Mouse (Mus musculus): Measurements from ENCODE around the gene Ccdc126. TPM values are rescaled to one million over a fixed set of nuclear protein-coding genes. Genes with fewer than 3 reads are reported as not detected.

Gene Ccdc126
- polyA plus RNA-seq, 1 experiment from 2014 or later: 7.0 TPM

GRCm38 (mm10) chr6:49367159-49368054, 48.3 kb downstream of the Ccdc126 start, which contains the start of gene Fam221a:
Gene Fam221a (plus strand): TSS chr6:49367739.
- H3K9ac ChIP-seq (ENCODE audit: low read length): peak within 1 kb of the TSS; percentile 71
- H3K36me3 ChIP-seq (ENCODE audit: control insufficient read depth, insufficient read depth, low read length): no peaks in the 10 kb centered on the region
- WGBS: 3% methylated on average over 46 of the region's 49 CpGs
- H3K27me3 ChIP-seq (ENCODE audit: control insufficient read depth, insufficient read depth, low read length): no peaks in the 10 kb centered on the region
- no peak within 1 kb of the TSS for H3K27ac ChIP-seq (ENCODE audit: low read depth, low read length)
- DNase-seq (ENCODE audit: low spot score) (peak; percentile 94), ATAC-seq (ENCODE audit: insufficient read depth, low FRiP score, low TSS enrichment) (peak; percentile 99)
- H3K4me3 ChIP-seq (ENCODE audit: low read depth, low read length): peak within 1 kb of the TSS; percentile 53
- H3K4me1 ChIP-seq (ENCODE audit: control insufficient read depth, insufficient read depth, low read length): no peaks in the 10 kb centered on the region; the same call in 1 of the 2 replicates
- H3K4me2 ChIP-seq (ENCODE audit: low read depth): peak within 1 kb of the TSS; percentile 81
- no peaks in the 10 kb centered on the region for H3K9me3 ChIP-seq (ENCODE audit: control insufficient read depth, low read length)

DNA sequence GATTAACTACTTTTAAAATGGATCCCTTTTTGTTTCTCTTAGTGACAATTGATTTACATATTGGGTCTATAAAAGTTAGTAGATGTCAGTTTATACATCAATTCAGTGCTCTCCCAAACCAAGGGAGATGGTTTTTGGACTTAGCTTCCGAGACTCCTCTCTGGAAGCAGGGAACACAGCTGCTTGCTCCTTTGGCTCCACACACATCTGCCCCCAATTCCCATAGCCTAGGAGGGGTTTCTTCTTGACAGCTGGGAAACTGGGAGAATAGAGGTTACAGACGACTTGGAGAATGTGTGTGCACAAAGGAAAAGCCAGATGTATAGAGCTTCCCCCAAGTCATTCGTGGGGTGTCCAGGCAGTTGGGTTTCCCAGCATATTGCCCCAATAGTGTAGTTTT, 49.1 kb downstream of the Ccdc126 start:
- 43% methylated on average over 3 of the region's 3 CpGs for WGBS
- H3K4me3 ChIP-seq (ENCODE audit: low read depth, low read length): peak overlapping the region; percentile 53
- no peaks in the 10 kb centered on the region for H3K36me3 ChIP-seq (ENCODE audit: control insufficient read depth, insufficient read depth, low read length)
- H3K27me3 ChIP-seq (ENCODE audit: control insufficient read depth, insufficient read depth, low read length): no peaks in the 10 kb centered on the region
- H3K9ac ChIP-seq (ENCODE audit: low read length): no peak overlapping the region
- H3K4me2 ChIP-seq (ENCODE audit: low read depth): peak overlapping the region; percentile 81
- no peak overlapping the region for H3K27ac ChIP-seq (ENCODE audit: low read depth, low read length)
- DNase-seq (ENCODE audit: low spot score) (no peak), ATAC-seq (ENCODE audit: insufficient read depth, low FRiP score, low TSS enrichment) (no peak)
- H3K9me3 ChIP-seq (ENCODE audit: control insufficient read depth, low read length): no peaks in the 10 kb centered on the region
- no peaks in the 10 kb centered on the region; the same call in 1 of the 2 replicates for H3K4me1 ChIP-seq (ENCODE audit: control insufficient read depth, insufficient read depth, low read length)

DNA sequence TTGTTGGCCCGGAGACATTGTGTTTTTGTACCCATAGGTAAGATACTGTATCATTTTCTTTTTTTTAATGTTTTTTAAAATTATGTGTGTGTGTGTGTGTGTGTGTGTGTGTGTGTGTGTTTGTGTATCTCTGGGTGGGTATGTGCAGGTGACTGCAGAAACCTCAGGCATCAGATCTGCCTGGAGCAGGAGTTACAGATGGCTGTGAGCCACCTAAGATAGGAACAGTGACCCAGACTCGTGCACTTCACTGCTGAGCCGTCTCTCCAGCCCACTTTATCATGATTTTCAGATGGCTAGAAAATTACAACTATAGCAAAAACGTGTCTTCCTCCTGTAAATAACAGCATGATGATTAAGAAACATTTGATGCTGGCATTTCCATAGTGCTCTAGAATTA, 53.6 kb downstream of the Ccdc126 start:
- ATAC-seq (ENCODE audit: insufficient read depth, low FRiP score, low TSS enrichment) (no peak), DNase-seq (ENCODE audit: low spot score) (no peak)
- Histone ChIP-seq H3K9me3 (ENCODE audit: control insufficient read depth, low read length) (no peaks in the 10 kb centered on the region), H3K36me3 (ENCODE audit: control insufficient read depth, insufficient read depth, low read length) (no peaks in the 10 kb centered on the region), H3K9ac (ENCODE audit: low read length) (no peak overlapping the region), H3K27ac (ENCODE audit: low read depth, low read length) (no peak overlapping the region), H3K27me3 (ENCODE audit: control insufficient read depth, insufficient read depth, low read length) (no peaks in the 10 kb centered on the region), H3K4me2 (ENCODE audit: low read depth) (no peak overlapping the region), H3K4me3 (ENCODE audit: low read depth, low read length) (no peak overlapping the region), H3K4me1 (ENCODE audit: control insufficient read depth, insufficient read depth, low read length) (no peaks in the 10 kb centered on the region; the same call in 1 of the 2 replicates)
- WGBS: 85% methylated on average over 4 of the region's 4 CpGs

GRCm38 (mm10) chr6:49373943-49374342, 54.9 kb downstream of the Ccdc126 start:
- H3K27me3 ChIP-seq (ENCODE audit: control insufficient read depth, insufficient read depth, low read length): no peaks in the 10 kb centered on the region
- H3K4me3 ChIP-seq (ENCODE audit: low read depth, low read length): no peak overlapping the region
- H3K9me3 ChIP-seq (ENCODE audit: control insufficient read depth, low read length): no peaks in the 10 kb centered on the region
- no peak for ATAC-seq (ENCODE audit: insufficient read depth, low FRiP score, low TSS enrichment)
- 76% methylated on average over 2 of the region's 2 CpGs for WGBS
- no peak for DNase-seq (ENCODE audit: low spot score)
- H3K27ac ChIP-seq (ENCODE audit: low read depth, low read length): no peak overlapping the region
- H3K4me2 ChIP-seq (ENCODE audit: low read depth): no peak overlapping the region
- H3K36me3 ChIP-seq (ENCODE audit: control insufficient read depth, insufficient read depth, low read length): no peaks in the 10 kb centered on the region
- H3K9ac ChIP-seq (ENCODE audit: low read length): no peak overlapping the region
- no peaks in the 10 kb centered on the region for H3K4me1 ChIP-seq (ENCODE audit: control insufficient read depth, insufficient read depth, low read length)

DNA sequence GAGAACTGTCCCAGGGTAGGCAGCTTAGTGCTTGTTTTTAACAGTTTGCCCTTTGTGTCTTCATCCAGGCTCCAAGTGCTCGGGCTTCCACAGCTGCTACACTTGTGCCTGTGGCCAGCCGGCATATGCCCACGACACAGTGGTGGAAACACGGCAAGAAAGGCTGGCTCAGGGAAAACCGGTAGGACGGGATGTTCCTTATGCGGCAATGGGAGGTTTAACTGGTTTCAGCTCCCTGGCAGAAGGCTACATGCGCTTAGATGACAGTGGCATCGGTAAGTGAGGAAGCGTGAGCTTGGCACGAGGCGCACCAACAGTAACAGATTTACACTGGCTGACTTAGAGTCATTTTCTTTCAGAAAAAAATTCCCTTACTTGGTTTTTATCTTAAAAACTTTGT, 59.3 kb downstream of the Ccdc126 start:
- no peak overlapping the region for H3K27ac ChIP-seq (ENCODE audit: low read depth, low read length)
- H3K4me3 ChIP-seq (ENCODE audit: low read depth, low read length): no peak overlapping the region
- H3K4me2 ChIP-seq (ENCODE audit: low read depth): no peak overlapping the region
- ATAC-seq (ENCODE audit: insufficient read depth, low FRiP score, low TSS enrichment) (no peak), DNase-seq (ENCODE audit: low spot score) (no peak)
- H3K27me3 ChIP-seq (ENCODE audit: control insufficient read depth, insufficient read depth, low read length): no peaks in the 10 kb centered on the region
- no peaks in the 10 kb centered on the region for H3K36me3 ChIP-seq (ENCODE audit: control insufficient read depth, insufficient read depth, low read length)
- H3K9me3 ChIP-seq (ENCODE audit: control insufficient read depth, low read length): no peaks in the 10 kb centered on the region
- no peaks in the 10 kb centered on the region for H3K4me1 ChIP-seq (ENCODE audit: control insufficient read depth, insufficient read depth, low read length)
- 70% methylated on average over 12 of the region's 12 CpGs for WGBS
- no peak overlapping the region for H3K9ac ChIP-seq (ENCODE audit: low read length)

Other genes starting within 250 kb of the Ccdc126 start
- 52.0 and 56.6 TPM in 2 replicates for gene Malsu1, start 245.5 kb upstream of the Ccdc126 start, polyA plus RNA-seq (2014; fragmentation: Nextera tagmentation; extraction: Ambion mirVana)
- gene Igf2bp3, start 104.3 kb upstream of the Ccdc126 start, polyA plus RNA-seq (2014; fragmentation: Nextera tagmentation; extraction: Ambion mirVana): 129 and 130 TPM in 2 replicates
- 50.0 and 54.7 TPM in 2 replicates for gene Tra2a, start 55.2 kb upstream of the Ccdc126 start, polyA plus RNA-seq (2014; fragmentation: Nextera tagmentation; extraction: Ambion mirVana)
- gene Fam221a, start 48.5 kb downstream of the Ccdc126 start, polyA plus RNA-seq (2014; fragmentation: Nextera tagmentation; extraction: Ambion mirVana): 4.6 and 5.9 TPM in 2 replicates
- 0.14 TPM in 1 of 2 replicates, not detected in the other for gene Stk31, start 76.3 kb downstream of the Ccdc126 start, polyA plus RNA-seq (2014; fragmentation: Nextera tagmentation; extraction: Ambion mirVana)

Data from neural tube, embryonic 11.5 days (tissue).